Mouse (Mus musculus) forebrain, embryonic 11.5 days (tissue): ENCODE data around the gene Slc44a4. TPM values are rescaled to one million over a fixed set of nuclear protein-coding genes. Genes with fewer than 3 reads are reported as not detected.
A peak's percentile ranks its signal among the peaks of the same experiment; 100 is the strongest.

Source experiments
- ATAC-seq: fragments of 200-750 bp; cut with Nextera tagmentation; replicated peaks from 2 replicates; pipeline ENCODE4 v1.8.0; 2017; ENCODE audit warnings: moderate TSS enrichment; ENCODE audit not compliant: low FRiP score
- DNase-seq: peaks from one replicate; pipeline ENCODE4 v3.0.0-alpha.2; 2017; ENCODE audit warnings: low spot score
- H3K27ac ChIP-seq: fragments of 300-500 bp; sonication (generic); 2 replicates; pipeline ENCODE4 v1.5.1; 2014; ENCODE audit warnings: low read depth, low read length
- H3K27me3 ChIP-seq: fragments of 300-500 bp; sonication (generic); 2 replicates; pipeline ENCODE4 v1.6.1; 2014; ENCODE audit warnings: mild to moderate bottlenecking, low read length, mixed read lengths; ENCODE audit not compliant: control insufficient read depth, insufficient read depth
- H3K36me3 ChIP-seq: fragments of 300-500 bp; sonication (generic); 2 replicates; pipeline ENCODE4 v1.6.1; 2014; ENCODE audit warnings: mild to moderate bottlenecking, low read length, moderate library complexity, mixed read lengths; ENCODE audit not compliant: control insufficient read depth, insufficient read depth
- H3K4me1 ChIP-seq: fragments of 300-500 bp; sonication (generic); replicated peaks from 2 replicates; pipeline ENCODE4 v1.6.1; 2014; ENCODE audit warnings: low read length, mixed read lengths; ENCODE audit not compliant: control insufficient read depth, insufficient read depth
- H3K4me2 ChIP-seq: fragments of 300-500 bp; sonication (generic); 2 replicates; pipeline ENCODE4 v1.6.1; 2014; ENCODE audit warnings: low read depth, mild to moderate bottlenecking, low read length, moderate library complexity, mixed read lengths; ENCODE audit not compliant: severe bottlenecking
- H3K4me3 ChIP-seq: fragments of 300-500 bp; sonication (generic); 2 replicates; pipeline ENCODE4 v1.5.1; 2014; ENCODE audit warnings: low read depth, low read length
- H3K9ac ChIP-seq: fragments of 300-500 bp; sonication (generic); 2 replicates; pipeline ENCODE4 v1.6.1; 2014; ENCODE audit warnings: low read length
- H3K9me3 ChIP-seq: fragments of 300-500 bp; sonication (generic); 2 replicates; pipeline ENCODE4 v1.6.1; 2016; ENCODE audit warnings: low read length, mixed read lengths; ENCODE audit not compliant: control insufficient read depth
- WGBS: fragments of 180-500 bp; shearing (Covaris S2); extraction: QIAGEN DNeasy Blood & Tissue Kit; methylation state at CpG from one replicate; pipeline ENCODE4 v1.1.7; 2014; 5-methylcytosine and 5-hydroxymethylcytosine counted together
- polyA plus RNA-seq: library from polyadenylated mRNA; unstranded; fragments of >200 nt; fragmentation: Nextera tagmentation; extraction: Ambion mirVana; gene quantifications from 2 replicates; pipeline ENCODE4 v1.2.1, GENCODE M21; 2014

The Slc44a4 gene
- polyA plus RNA-seq, 1 experiment from 2014 or later: not detected

DNA sequence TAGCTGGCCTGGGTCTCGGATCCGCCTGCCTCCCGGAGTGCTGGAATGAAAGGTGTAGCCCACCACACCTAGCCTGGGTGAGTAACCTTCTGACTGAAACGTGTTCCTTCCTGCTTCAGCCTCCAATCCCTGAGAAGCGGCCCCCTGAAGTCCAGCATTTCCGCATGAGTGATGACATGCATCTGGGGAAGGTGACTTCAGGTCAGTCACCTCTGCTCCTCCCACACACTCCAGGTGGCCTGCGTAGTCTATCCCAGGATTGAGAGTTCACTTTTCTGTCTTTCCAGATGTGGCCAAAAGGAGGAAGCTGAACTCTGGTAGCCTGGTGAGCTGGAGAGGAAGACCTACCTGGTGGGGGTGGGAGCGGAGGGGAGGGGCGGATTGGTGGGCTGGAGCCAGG is 11.4 kb upstream of the Slc44a4 start:
- H3K4me1 ChIP-seq: 0 out of 2 replicates have a peak, but pooled peaks cover 1% of the 10 kb centered on the region
- peaks cover 18% of the 10 kb centered on the region; the same call in 1 of the 2 replicates for H3K36me3 ChIP-seq
- 88% methylated on average over 9 of the region's 9 CpGs for WGBS
- H3K9me3 ChIP-seq: no peaks in the 10 kb centered on the region
- H3K4me3 ChIP-seq: no peak overlapping the region
- ATAC-seq (no peak), DNase-seq (no peak)
- no peak overlapping the region for H3K4me2 ChIP-seq
- no peak overlapping the region for H3K27ac ChIP-seq
- H3K27me3 ChIP-seq: no peaks in the 10 kb centered on the region
- H3K9ac ChIP-seq: no peak overlapping the region

GRCm38 (mm10) chr17:34910982-34911381 is 3.3 kb upstream of the Slc44a4 start:
- 94% methylated on average over 10 of the region's 10 CpGs for WGBS
- Histone ChIP-seq H3K27ac (no peak overlapping the region), H3K4me1 (no peaks in the 10 kb centered on the region), H3K4me2 (no peak overlapping the region), H3K9me3 (no peaks in the 10 kb centered on the region), H3K36me3 (peaks cover 23% of the 10 kb centered on the region), H3K27me3 (no peaks in the 10 kb centered on the region), H3K4me3 (no peak overlapping the region), H3K9ac (no peak overlapping the region)
- ATAC-seq (no peak), DNase-seq (no peak)

DNA sequence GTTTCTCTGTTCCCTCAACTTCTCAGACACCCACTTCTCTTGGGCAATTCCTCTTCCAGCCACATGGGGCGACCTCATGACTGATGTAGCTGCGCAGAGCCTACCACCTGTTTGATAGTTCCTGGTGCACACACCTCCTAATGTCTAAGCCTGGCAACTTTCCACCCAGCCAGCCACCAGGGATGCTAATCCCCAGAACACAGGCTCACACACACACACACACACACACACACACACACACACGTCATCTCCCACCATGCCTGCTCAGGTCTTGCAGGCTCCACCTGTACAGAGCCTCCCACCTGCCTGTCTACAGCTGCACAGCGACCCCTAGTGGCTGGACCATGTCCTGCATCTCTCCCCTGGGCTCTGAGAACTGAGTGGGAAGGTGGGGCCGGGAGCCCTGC is 2.3 kb upstream of the Slc44a4 start:
- no peak overlapping the region for H3K4me2 ChIP-seq

DNA sequence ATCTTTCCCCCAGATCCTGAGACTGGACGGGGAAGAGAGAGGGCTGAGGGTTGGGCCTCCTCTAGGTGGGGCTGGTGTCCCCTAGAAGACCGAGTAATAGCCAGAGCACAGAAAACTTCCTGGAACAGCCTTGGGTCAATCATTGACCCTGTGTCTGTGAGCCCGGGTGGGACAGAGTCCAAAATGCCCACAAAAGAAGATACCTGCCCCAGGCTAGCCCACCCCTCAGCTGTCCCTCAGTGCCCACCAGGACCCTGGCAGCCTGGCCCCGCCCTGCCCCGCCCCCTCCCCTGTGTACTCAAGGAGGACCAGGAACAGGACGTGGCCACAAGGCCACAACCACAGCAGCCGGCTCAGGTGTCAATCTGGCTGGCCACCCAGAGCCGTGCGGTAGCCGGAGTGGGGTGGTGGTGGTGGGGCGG is 1.2 kb downstream of the Slc44a4 start:
- Histone ChIP-seq H3K4me1 (no peaks in the 10 kb centered on the region), H3K27me3 (no peaks in the 10 kb centered on the region), H3K36me3 (peaks cover 11% of the 10 kb centered on the region), H3K9ac (no peak overlapping the region), H3K27ac (no peak overlapping the region), H3K9me3 (no peaks in the 10 kb centered on the region), H3K4me3 (no peak overlapping the region), H3K4me2 (no peak overlapping the region)
- DNase-seq: peak; percentile 68
- WGBS: 23% methylated on average over 11 of the region's 11 CpGs
- no peak for ATAC-seq

More for the DNA sequence above, 2.3 kb upstream of the Slc44a4 start:
- WGBS: 53% methylated on average over 5 of the region's 5 CpGs
- ATAC-seq (peak; percentile 45), DNase-seq (peak; percentile 87)
- Histone ChIP-seq H3K9me3 (no peaks in the 10 kb centered on the region), H3K4me1 (no peaks in the 10 kb centered on the region), H3K27ac (no peak overlapping the region), H3K27me3 (no peaks in the 10 kb centered on the region), H3K36me3 (peaks cover 16% of the 10 kb centered on the region), H3K4me3 (no peak overlapping the region), H3K9ac (no peak overlapping the region)

GRCm38 (mm10) chr17:34916316-34916715 is 2.0 kb downstream of the Slc44a4 start:
- Histone ChIP-seq H3K9me3 (no peaks in the 10 kb centered on the region), H3K9ac (no peak overlapping the region), H3K4me3 (no peak overlapping the region), H3K4me1 (no peaks in the 10 kb centered on the region), H3K27ac (no peak overlapping the region), H3K27me3 (no peaks in the 10 kb centered on the region), H3K4me2 (no peak overlapping the region), H3K36me3 (peaks cover 5% of the 10 kb centered on the region; the same call in 1 of the 2 replicates)
- ATAC-seq (no peak), DNase-seq (no peak)
- WGBS: 88% methylated on average over 5 of the region's 5 CpGs

DNA sequence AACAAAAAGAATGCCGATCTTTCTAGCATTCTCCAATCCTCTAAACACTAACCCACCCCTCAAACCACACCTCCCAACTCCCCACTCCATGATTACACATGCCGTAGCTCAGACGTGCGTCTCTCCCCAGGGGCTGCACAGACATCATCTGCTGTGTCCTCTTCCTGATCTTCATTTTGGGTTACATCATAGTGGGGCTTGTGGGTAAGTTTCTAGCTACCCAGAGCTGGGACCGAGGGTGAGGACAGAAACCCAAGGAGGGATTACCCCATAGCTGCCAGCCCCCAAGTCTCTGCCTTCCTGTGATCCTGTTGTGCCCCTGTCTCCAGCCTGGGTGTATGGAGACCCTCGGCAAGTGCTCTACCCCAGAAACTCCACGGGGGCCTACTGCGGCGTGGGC is 2.9 kb downstream of the Slc44a4 start:
- no peak overlapping the region for H3K9ac ChIP-seq
- no peak for ATAC-seq
- WGBS: 87% methylated on average over 9 of the region's 9 CpGs
- DNase-seq: no peak
- H3K36me3 ChIP-seq: peaks cover under 1% of the 10 kb centered on the region; the same call in 1 of the 2 replicates
- H3K4me2 ChIP-seq: no peak overlapping the region
- no peaks in the 10 kb centered on the region for H3K9me3 ChIP-seq
- no peak overlapping the region for H3K27ac ChIP-seq
- no peaks in the 10 kb centered on the region for H3K27me3 ChIP-seq
- no peak overlapping the region for H3K4me3 ChIP-seq
- no peaks in the 10 kb centered on the region for H3K4me1 ChIP-seq

- DNase-seq: no peak
- Histone ChIP-seq H3K4me1 (no peaks in the 10 kb centered on the region), H3K4me2 (no peak overlapping the region), H3K4me3 (no peak overlapping the region), H3K9me3 (no peaks in the 10 kb centered on the region), H3K27ac (no peak overlapping the region), H3K36me3 (no peaks in the 10 kb centered on the region), H3K9ac (no peak overlapping the region), H3K27me3 (no peaks in the 10 kb centered on the region)
- ATAC-seq: no peak
- 51% methylated on average over 6 of the region's 6 CpGs for WGBS
Observed at GRCm38 (mm10) chr17:34922939-34923338, 8.7 kb downstream of the Slc44a4 start.

- Histone ChIP-seq H3K36me3 (no peaks in the 10 kb centered on the region), H3K9me3 (no peaks in the 10 kb centered on the region), H3K4me3 (no peak overlapping the region), H3K27ac (no peak overlapping the region), H3K27me3 (no peaks in the 10 kb centered on the region), H3K9ac (no peak overlapping the region), H3K4me1 (no peaks in the 10 kb centered on the region), H3K4me2 (no peak overlapping the region)
- no peak for ATAC-seq
- DNase-seq: no peak
- 73% methylated on average over 5 of the region's 5 CpGs for WGBS
Observed at GRCm38 (mm10) chr17:34924258-34924657, 10.0 kb downstream of the Slc44a4 start.

DNA sequence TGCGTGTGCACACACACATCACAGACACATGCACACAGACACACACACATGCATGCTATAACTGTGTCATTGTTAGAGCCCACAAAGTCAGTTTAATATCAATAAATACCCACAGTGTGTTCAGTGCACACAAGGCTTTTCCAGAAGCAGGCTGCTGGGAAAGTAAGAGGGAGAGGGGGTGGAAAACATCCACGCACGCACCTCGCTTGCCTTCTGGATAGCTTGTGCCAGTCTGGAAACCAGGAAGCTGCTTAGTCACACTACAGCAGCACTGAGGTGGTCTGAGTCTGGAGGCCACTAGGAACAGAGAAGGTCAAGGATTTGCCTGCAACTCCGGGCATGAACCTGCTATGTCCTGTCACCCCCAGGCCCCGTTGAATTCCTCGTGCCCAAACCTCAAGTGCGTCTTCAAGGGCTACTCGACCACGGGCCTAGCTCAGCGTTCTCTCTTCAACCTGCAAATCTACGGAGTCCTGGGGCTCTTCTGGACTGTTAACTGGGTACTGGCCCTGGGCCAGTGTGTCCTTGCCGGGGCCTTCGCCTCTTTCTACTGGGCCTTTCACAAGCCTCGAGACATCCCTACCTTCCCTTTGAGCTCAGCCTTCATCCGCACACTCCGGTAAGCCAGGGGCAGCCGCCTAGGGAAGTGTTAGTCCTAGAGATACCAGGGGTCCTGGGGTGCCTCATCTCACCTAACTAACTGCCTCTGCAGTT is 13.2 kb downstream of the Slc44a4 start:
- H3K4me3 ChIP-seq: no peak overlapping the region
- 89% methylated on average over 18 of the region's 18 CpGs for WGBS
- DNase-seq: no peak
- no peak overlapping the region for H3K4me2 ChIP-seq
- H3K9ac ChIP-seq: no peak overlapping the region
- H3K9me3 ChIP-seq: no peaks in the 10 kb centered on the region
- no peaks in the 10 kb centered on the region for H3K36me3 ChIP-seq
- H3K27me3 ChIP-seq: no peaks in the 10 kb centered on the region
- no peak for ATAC-seq
- no peak overlapping the region for H3K27ac ChIP-seq
- 0 out of 2 replicates have a peak, but pooled peaks cover 4% of the 10 kb centered on the region for H3K4me1 ChIP-seq
